In the genomic region with DNA sequence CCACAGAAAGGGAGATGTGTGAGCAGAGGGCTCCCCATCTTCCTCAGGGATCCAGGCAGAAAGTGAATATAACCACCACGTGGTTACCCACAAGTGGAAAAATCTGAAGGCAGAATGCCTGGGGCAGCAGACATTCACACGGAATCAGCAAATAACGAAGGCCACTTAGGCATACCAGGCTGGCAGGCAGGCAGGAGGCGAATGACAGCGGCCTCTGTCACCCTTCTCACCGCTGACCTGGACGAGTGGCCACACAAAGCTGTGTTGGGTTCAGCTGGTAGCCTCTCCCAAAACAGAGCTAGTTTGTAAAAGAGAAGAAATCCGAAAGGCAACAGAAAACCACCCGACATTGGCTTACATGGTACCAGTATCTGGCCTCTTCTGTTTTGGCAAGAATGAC, we compare ENCODE assay signal across 9 mouse cellular contexts. TPM values are rescaled to one million over a fixed set of nuclear protein-coding genes. Genes with fewer than 3 reads are reported as not detected.
DNase-seq lines count a peak whose midpoint lies in the region; ATAC-seq and TF ChIP-seq lines count a peak whose summit lies in the region.
"Had no signal": no experiment of that assay in that cellular context is flagged by ENCODE, and none has a peak within 500 bp of the region (broad histone marks: within the 10 kb centered on the region; RNA-seq: fewer than 3 reads in every experiment).

No protein-coding gene starts in this region.

- no peak for TF ChIP-seq CTCF in lung, adult 2 months (IDR thresholded peaks at IDR 0.05; ENCODE audit: insufficient read depth, low read length)
- TF ChIP-seq CTCF in small intestine, adult 2 months (IDR thresholded peaks at IDR 0.05; ENCODE audit: extremely low read depth, insufficient read length, insufficient replicate concordance, low read depth, low read length), result no peak
- TF ChIP-seq CTCF in left cerebral cortex, adult 2 months (IDR thresholded peaks at IDR 0.05), result no peak

- H3K9ac ChIP-seq in forebrain, embryonic 14.5 days (ENCODE audit: low read length), result peak overlapping the region; percentile 75
- 0 out of 2 replicates have a peak overlapping the region, but pooled peaks have one; percentile 68 for H3K9ac ChIP-seq in limb, embryonic 15.5 days

- 20% methylated on average over 9 of the region's 9 CpGs for WGBS in lung, adult 2 months
- 4% methylated on average over 9 of the region's 9 CpGs for WGBS in forebrain, embryonic 14.5 days
- 10% methylated on average over 9 of the region's 9 CpGs for WGBS in limb, embryonic 15.5 days
- 24% methylated on average over 9 of the region's 9 CpGs for WGBS in small intestine, adult 2 months

- no peaks in the 10 kb centered on the region for H3K36me3 ChIP-seq in forebrain, embryonic 14.5 days (ENCODE audit: control insufficient read depth, insufficient read depth, low read length)
- no peaks in the 10 kb centered on the region for H3K36me3 ChIP-seq in limb, embryonic 15.5 days
- no peaks in the 10 kb centered on the region for H3K36me3 ChIP-seq in small intestine, adult 2 months (ENCODE audit: control insufficient read depth, insufficient read depth, low read length)

- no peak for TF ChIP-seq POLR2A in lung, adult 2 months (IDR thresholded peaks at IDR 0.05; ENCODE audit: borderline replicate concordance, extremely low read depth, low read depth, low read length)
- no peak for TF ChIP-seq POLR2A in small intestine, adult 2 months (IDR thresholded peaks at IDR 0.05; ENCODE audit: low read depth, low read length)

- DNase-seq in lung, adult 2 months, result peak; percentile 33
- no peak for DNase-seq in lung, postnatal 25 days (ENCODE audit: low spot score)
- DNase-seq in forebrain, embryonic 14.5 days (ENCODE audit: low spot score), result no peak
- DNase-seq in left cerebral cortex, adult 2 months (ENCODE audit: extremely low spot score in 1 of 2, low spot score in 2 of 2), result no peak
- DNase-seq in left cerebral cortex, adult 8-10 months (ENCODE audit: low spot score in 2 of 2), result no peak
- DNase-seq in thymus, postnatal 25 days, result no peak
- DNase-seq: adrenal gland, postnatal 36 days had no signal

- no peak for ATAC-seq in forebrain, embryonic 14.5 days
- no peak for ATAC-seq in limb, embryonic 15.5 days (ENCODE audit: insufficient number of reproducible peaks, low FRiP score, low TSS enrichment, low read depth)

- peaks cover 8% of the 10 kb centered on the region for H3K4me1 ChIP-seq in lung, adult 2 months (ENCODE audit: control insufficient read depth, insufficient read depth, low read length)
- H3K4me1 ChIP-seq in forebrain, embryonic 14.5 days (ENCODE audit: control insufficient read depth, insufficient read depth, low read length), result peaks cover 17% of the 10 kb centered on the region
- peaks cover 30% of the 10 kb centered on the region for H3K4me1 ChIP-seq in limb, embryonic 15.5 days
- H3K4me1 ChIP-seq in small intestine, adult 2 months (ENCODE audit: control insufficient read depth, insufficient read depth, insufficient read length, low read length), result peaks cover 8% of the 10 kb centered on the region; the same call in 1 of the 2 replicates

- intact Hi-C loops in left cerebral cortex, adult 2 months (cut with DNase I), result no loop called here

- no peaks in the 10 kb centered on the region for H3K9me3 ChIP-seq in forebrain, embryonic 14.5 days (replicated peaks; ENCODE audit: control insufficient read depth, low read length)
- no peaks in the 10 kb centered on the region for H3K9me3 ChIP-seq in limb, embryonic 15.5 days

- H3K27me3 ChIP-seq in forebrain, embryonic 14.5 days (replicated peaks; ENCODE audit: control insufficient read depth, insufficient read depth, low read length), result no peaks in the 10 kb centered on the region
- H3K27me3 ChIP-seq in limb, embryonic 15.5 days, result no peaks in the 10 kb centered on the region
- no peaks in the 10 kb centered on the region; the same call in 1 of the 2 replicates for H3K27me3 ChIP-seq in small intestine, adult 2 months (ENCODE audit: control insufficient read depth, insufficient read depth, low read length)

- H3K4me2 ChIP-seq in forebrain, embryonic 14.5 days (ENCODE audit: low read length), result peak overlapping the region; percentile 56
- H3K4me2 ChIP-seq in limb, embryonic 15.5 days, result peak overlapping the region; percentile 68

- no peak overlapping the region for H3K27ac ChIP-seq in forebrain, embryonic 14.5 days (ENCODE audit: low read depth, low read length)
- peak overlapping the region; percentile 98 for H3K27ac ChIP-seq in limb, embryonic 15.5 days
- no peak overlapping the region for H3K27ac ChIP-seq in small intestine, adult 2 months (ENCODE audit: insufficient read depth, low read depth, low read length)
- H3K27ac ChIP-seq in left cerebral cortex, adult 2 months, result no peak overlapping the region

- H3K4me3 ChIP-seq in lung, adult 2 months (replicated peaks; ENCODE audit: extremely low read depth, low read depth, low read length), result peak overlapping the region; percentile 79
- H3K4me3 ChIP-seq in forebrain, embryonic 14.5 days (ENCODE audit: low read depth, low read length), result peak overlapping the region; percentile 61
- H3K4me3 ChIP-seq in limb, embryonic 15.5 days, result peak overlapping the region; percentile 70
- peak overlapping the region; percentile 29 for H3K4me3 ChIP-seq in small intestine, adult 2 months (ENCODE audit: low read depth, low read length)
- H3K4me3 ChIP-seq in left cerebral cortex, adult 2 months, result no peak overlapping the region

RNA-seq across cellular contexts. Expression of a gene that starts 1.1 kb away (rescaled TPM):
- 7.0 and 7.1 TPM in 2 replicates for polyA plus RNA-seq in lung, adult 2 months (2012; rRNA removed)
- polyA plus RNA-seq in forebrain, embryonic 14.5 days (2014; fragmentation: Nextera tagmentation; extraction: Ambion mirVana), result 0.99 and 1.4 TPM in 2 replicates
- 0.34 and 0.47 TPM in 2 replicates for polyA plus RNA-seq in limb, embryonic 15.5 days (2015; fragmentation: Nextera tagmentation; extraction: Ambion mirVana)
- not detected in 2 replicates for polyA plus RNA-seq in small intestine, adult 2 months (2012; rRNA removed)
- total RNA-seq in left cerebral cortex, adult 2 months (2021), result under 1 TPM; 0.30 to 0.66 TPM
- 1 to 10 TPM in 2 of 4 experiments, under 1 TPM in 2; 0.46 to 1.2 (median 0.99) TPM for total RNA-seq in left cerebral cortex, adult 8-10 months (2022)
- total RNA-seq: adrenal gland, postnatal 36 days had no signal

RNA-seq across cellular contexts. Expression of a gene that starts 1.1 kb away (rescaled TPM):
- polyA plus RNA-seq in lung, adult 2 months (2012; rRNA removed), result 17.8 and 22.0 TPM in 2 replicates
- polyA plus RNA-seq in forebrain, embryonic 14.5 days (2014; fragmentation: Nextera tagmentation; extraction: Ambion mirVana), result 5.4 and 6.4 TPM in 2 replicates
- polyA plus RNA-seq in limb, embryonic 15.5 days (2015; fragmentation: Nextera tagmentation; extraction: Ambion mirVana), result 23.0 and 24.3 TPM in 2 replicates
- 2.4 and 3.2 TPM in 2 replicates for polyA plus RNA-seq in small intestine, adult 2 months (2012; rRNA removed)
- total RNA-seq in left cerebral cortex, adult 2 months (2021), result 1 to 10 TPM in 1 of 2 experiments, under 1 TPM in 1; 0.95 to 1.5 TPM
- total RNA-seq in left cerebral cortex, adult 8-10 months (2022), result 1 to 10 TPM in 2 of 4 experiments, under 1 TPM in 2; 0.74 to 1.7 (median 1.2) TPM

RNA-seq across cellular contexts. Expression of a gene that starts 19.5 kb away (rescaled TPM):
- 0.38 and 0.92 TPM in 2 replicates for polyA plus RNA-seq in lung, adult 2 months (2012; rRNA removed)
- polyA plus RNA-seq in forebrain, embryonic 14.5 days (2014; fragmentation: Nextera tagmentation; extraction: Ambion mirVana), result 0.37 and 0.50 TPM in 2 replicates
- not detected in 2 replicates for polyA plus RNA-seq in limb, embryonic 15.5 days (2015; fragmentation: Nextera tagmentation; extraction: Ambion mirVana)
- polyA plus RNA-seq in small intestine, adult 2 months (2012; rRNA removed), result not detected in 2 replicates
- under 1 TPM; 0.27 to 0.30 TPM for total RNA-seq in left cerebral cortex, adult 2 months (2021)
- total RNA-seq in left cerebral cortex, adult 8-10 months (2022), result under 1 TPM; 0.15 to 0.39 (median 0.36) TPM

RNA-seq across cellular contexts. Expression of a gene that starts 52.7 kb away (rescaled TPM):
- 1.1 and 1.5 TPM in 2 replicates for polyA plus RNA-seq in lung, adult 2 months (2012; rRNA removed)
- polyA plus RNA-seq in forebrain, embryonic 14.5 days (2014; fragmentation: Nextera tagmentation; extraction: Ambion mirVana), result 1.1 TPM in 2 replicates
- 1.1 and 1.3 TPM in 2 replicates for polyA plus RNA-seq in limb, embryonic 15.5 days (2015; fragmentation: Nextera tagmentation; extraction: Ambion mirVana)
- 0.14 TPM in 1 of 2 replicates, not detected in the other for polyA plus RNA-seq in small intestine, adult 2 months (2012; rRNA removed)
- total RNA-seq in left cerebral cortex, adult 2 months (2021), result 1 to 10 TPM; 1.4 to 2.2 TPM
- total RNA-seq in left cerebral cortex, adult 8-10 months (2022), result 1 to 10 TPM; 1.5 to 2.6 (median 2.2) TPM
